Mouse (Mus musculus): ENCODE results near the gene Zfp1. TPM values are rescaled to one million over a fixed set of nuclear protein-coding genes. Genes with fewer than 3 reads are reported as not detected.
A peak's percentile ranks its signal among the peaks of the same experiment; 100 is the strongest.

The Zfp1 gene
- polyA plus RNA-seq, 1 experiment from 2014 or later = 23.9 TPM

DNA sequence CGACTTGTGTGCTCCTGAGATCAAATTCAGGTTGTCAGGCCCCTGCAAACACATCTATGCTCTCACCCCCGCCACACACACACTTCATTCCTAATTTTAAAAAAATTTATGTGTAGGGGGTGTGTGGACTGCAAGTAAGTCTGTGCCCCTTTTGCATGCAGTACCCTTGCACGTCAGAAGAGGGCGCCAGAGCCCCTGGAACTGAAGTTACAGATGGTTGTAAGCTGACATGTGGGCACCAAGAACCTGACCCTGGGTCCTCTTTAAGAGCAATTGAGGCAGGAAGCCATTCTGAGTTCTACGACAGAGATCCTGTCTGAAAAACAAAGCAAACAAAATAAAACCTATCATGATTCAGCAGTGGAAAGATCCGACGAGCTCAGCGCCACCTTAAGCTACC lies 33.0 kb downstream of the Zfp1 start:
- no peaks in the 10 kb centered on the region for H3K27me3 ChIP-seq
- no peak for DNase-seq (ENCODE audit: low read depth, low spot score)
- in situ Hi-C loops (cut with MboI; ENCODE audit: low pct_unique_long_range_greater_than_20kb) = loop anchor here (5.0 kb wide), 3 partner anchors 61 to 246 kb away; no protein-coding TSS in a partner anchor
- ChIA-PET CTCF (interaction anchor here (0.7 to 0.9 kb wide), 2 partner anchors 13 to 58 kb away, joined by 3 to 6 read pairs; no protein-coding TSS in a partner anchor), POLR2A (no interaction called here)
- peak; percentile 74 for TF ChIP-seq CTCF (IDR thresholded peaks at IDR 0.05)
- ATAC-seq = no peak

GRCm38 (mm10) chr8:111678111-111678510 lies 34.9 kb downstream of the Zfp1 start:
- ATAC-seq (peak; percentile 71), DNase-seq (ENCODE audit: low read depth, low spot score) (no peak)
- ChIA-PET CTCF (no interaction called here), POLR2A (no interaction called here)
- in situ Hi-C loops (cut with MboI; ENCODE audit: low pct_unique_long_range_greater_than_20kb) = loop anchor here (5.0 kb wide), 3 partner anchors 59 to 244 kb away; no protein-coding TSS in a partner anchor
- H3K27me3 ChIP-seq = no peaks in the 10 kb centered on the region
- peak; percentile 92 for TF ChIP-seq CTCF (IDR thresholded peaks at IDR 0.05)

DNA sequence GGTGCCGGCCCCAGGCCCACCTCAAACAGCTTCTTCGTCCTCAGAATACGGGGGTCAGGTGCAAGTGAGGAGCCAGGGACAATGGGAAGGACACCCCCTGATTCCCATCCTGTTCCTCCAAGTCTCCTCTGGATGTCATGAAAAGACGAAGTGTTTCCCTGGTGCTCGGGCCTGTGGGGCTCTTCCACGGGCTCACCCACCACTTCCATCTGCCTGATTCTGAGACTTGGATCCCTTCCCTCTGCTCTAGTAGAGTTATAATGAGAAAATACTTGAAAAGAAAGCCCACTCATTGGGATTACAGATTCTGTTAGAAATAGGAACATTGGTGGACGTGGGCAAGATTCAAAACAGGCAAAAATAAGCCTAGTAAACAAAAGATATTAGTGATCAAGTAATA lies 35.6 kb downstream of the Zfp1 start:
- CTCF ChIA-PET = no interaction called here
- in situ Hi-C loops (cut with MboI; ENCODE audit: low pct_unique_long_range_greater_than_20kb) = loop anchor here (5.0 kb wide), 3 partner anchors 58 to 243 kb away; no protein-coding TSS in a partner anchor
- POLR2A ChIA-PET = no interaction called here
- TF ChIP-seq CTCF (IDR thresholded peaks at IDR 0.05) = no peak
- no peaks in the 10 kb centered on the region for H3K27me3 ChIP-seq
- ATAC-seq (no peak), DNase-seq (ENCODE audit: low read depth, low spot score) (no peak)

- no peak for DNase-seq (ENCODE audit: low read depth, low spot score)
- no peak for TF ChIP-seq CTCF (IDR thresholded peaks at IDR 0.05)
- no peaks in the 10 kb centered on the region for H3K27me3 ChIP-seq
- POLR2A ChIA-PET = no interaction called here
- ATAC-seq = no peak
- CTCF ChIA-PET = interaction anchor here (1.8 to 2.8 kb wide), 2 partner anchors 12 to 145 kb away, joined by 5 to 10 read pairs; partner anchors contain the start of gene Ctrb1
- in situ Hi-C loops (cut with MboI; ENCODE audit: low pct_unique_long_range_greater_than_20kb) = no loop called here
Observed at GRCm38 (mm10) chr8:111680423-111681028, 37.3 kb downstream of the Zfp1 start.

DNA sequence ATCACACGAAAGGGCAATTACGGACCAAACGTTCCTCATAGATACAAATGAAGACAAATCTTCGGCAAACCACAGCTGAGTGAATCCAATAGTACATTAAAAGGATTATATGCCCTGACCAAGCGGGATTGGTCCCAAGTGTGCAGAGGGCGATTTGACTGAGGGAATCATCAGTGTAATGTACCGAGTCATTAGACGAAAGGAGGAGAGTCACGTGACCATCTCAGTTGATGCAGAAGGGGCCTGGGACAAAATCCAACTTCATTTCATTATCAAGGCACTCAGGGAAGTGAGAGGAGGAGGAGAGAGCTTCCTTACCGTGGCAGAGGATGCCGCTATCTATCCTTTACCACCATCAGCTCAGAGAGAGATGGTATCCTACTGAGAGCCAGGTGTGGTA lies 38.0 kb downstream of the Zfp1 start:
- POLR2A ChIA-PET = no interaction called here
- TF ChIP-seq CTCF (IDR thresholded peaks at IDR 0.05) = no peak
- no peak for ATAC-seq
- no peak for DNase-seq (ENCODE audit: low read depth, low spot score)
- CTCF ChIA-PET = interaction anchor here (1.8 to 2.8 kb wide), 2 partner anchors 11 to 144 kb away, joined by 5 to 10 read pairs; partner anchors contain the start of gene Ctrb1
- H3K27me3 ChIP-seq = no peaks in the 10 kb centered on the region
- in situ Hi-C loops (cut with MboI; ENCODE audit: low pct_unique_long_range_greater_than_20kb) = no loop called here

- POLR2A ChIA-PET = interaction anchor here (0.6 kb wide), 1 partner anchor 63 kb away, joined by 4 read pairs; no protein-coding TSS in a partner anchor
- no peak for DNase-seq (ENCODE audit: low read depth, low spot score)
- no peaks in the 10 kb centered on the region for H3K27me3 ChIP-seq
- ATAC-seq = no peak
- TF ChIP-seq CTCF (IDR thresholded peaks at IDR 0.05) = no peak
- in situ Hi-C loops (cut with MboI; ENCODE audit: low pct_unique_long_range_greater_than_20kb) = no loop called here
- CTCF ChIA-PET = interaction anchor here (1.5 to 2.8 kb wide), 2 partner anchors 10 to 29 kb away, joined by 4 to 10 read pairs; partner anchors contain the start of gene Ctrb1
Observed at GRCm38 (mm10) chr8:111682521-111682920, 39.3 kb downstream of the Zfp1 start.

DNA sequence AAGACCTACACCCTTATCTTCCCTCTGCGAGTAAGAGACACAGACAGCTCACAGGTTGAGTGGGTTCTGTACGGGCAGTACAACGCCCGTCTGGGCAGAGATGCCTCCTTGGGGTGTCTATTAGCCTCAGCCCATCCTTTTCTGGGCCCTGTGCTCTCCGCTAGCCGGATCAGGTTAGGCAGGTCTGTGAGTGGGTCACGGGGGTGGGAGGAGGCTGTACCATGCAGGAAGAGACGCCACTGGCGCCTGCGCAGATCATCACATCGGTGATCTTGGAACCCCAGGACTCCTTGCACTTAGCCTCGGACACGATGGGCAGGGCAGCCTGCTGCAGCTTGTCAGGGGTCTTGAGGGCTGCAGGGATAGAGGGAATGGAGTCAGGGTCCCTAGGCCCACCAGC lies 43.7 kb downstream of the Zfp1 start:
- ChIA-PET POLR2A (no interaction called here), CTCF (interaction anchor here (1.7 kb wide), 1 partner anchor 9 kb away, joined by 4 read pairs; no protein-coding TSS in a partner anchor)
- in situ Hi-C loops (cut with MboI; ENCODE audit: low pct_unique_long_range_greater_than_20kb) = no loop called here
- ATAC-seq = no peak
- H3K27me3 ChIP-seq = no peaks in the 10 kb centered on the region
- no peak for DNase-seq (ENCODE audit: low read depth, low spot score)
- no peak for TF ChIP-seq CTCF (IDR thresholded peaks at IDR 0.05)

DNA sequence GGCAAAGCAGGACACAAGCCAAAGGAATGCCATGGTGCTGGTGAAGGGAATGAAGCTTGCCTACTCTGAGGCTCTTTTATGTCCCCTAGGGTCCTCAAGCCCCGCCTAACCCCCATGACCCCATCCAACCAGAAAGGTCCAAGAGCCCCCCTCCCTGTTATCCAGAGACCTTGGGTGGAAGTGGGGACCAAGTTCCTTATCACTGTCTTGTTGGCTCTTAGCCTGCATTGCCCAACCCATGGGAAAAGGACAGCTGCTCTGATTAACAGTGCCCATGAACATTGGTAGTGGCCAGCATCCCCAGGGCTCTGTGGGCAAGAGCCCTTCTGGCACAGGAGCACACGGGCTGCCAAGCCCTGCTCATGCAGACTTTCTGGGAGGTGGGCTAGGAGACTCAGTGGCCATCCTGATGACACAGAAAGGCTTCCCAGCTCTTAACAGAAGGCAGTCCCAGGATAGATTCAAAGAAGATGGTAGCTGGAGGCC lies 47.8 kb downstream of the Zfp1 start, which contains the start of gene Ctrb1:
TSS of gene Ctrb1 (minus strand) at position 51 of the 486 bp plus-strand sequence.
- TF ChIP-seq CTCF (IDR thresholded peaks at IDR 0.05) = no peak
- CTCF ChIA-PET = interaction anchor here (2.7 to 3.3 kb wide), 2 partner anchors 9 to 10 kb away, joined by 8 to 10 read pairs; no protein-coding TSS in a partner anchor
- no peaks in the 10 kb centered on the region for H3K27me3 ChIP-seq
- DNase-seq (ENCODE audit: low read depth, low spot score) (no peak), ATAC-seq (no peak)
- POLR2A ChIA-PET = no interaction called here
- in situ Hi-C loops (cut with MboI; ENCODE audit: low pct_unique_long_range_greater_than_20kb) = no loop called here

DNA sequence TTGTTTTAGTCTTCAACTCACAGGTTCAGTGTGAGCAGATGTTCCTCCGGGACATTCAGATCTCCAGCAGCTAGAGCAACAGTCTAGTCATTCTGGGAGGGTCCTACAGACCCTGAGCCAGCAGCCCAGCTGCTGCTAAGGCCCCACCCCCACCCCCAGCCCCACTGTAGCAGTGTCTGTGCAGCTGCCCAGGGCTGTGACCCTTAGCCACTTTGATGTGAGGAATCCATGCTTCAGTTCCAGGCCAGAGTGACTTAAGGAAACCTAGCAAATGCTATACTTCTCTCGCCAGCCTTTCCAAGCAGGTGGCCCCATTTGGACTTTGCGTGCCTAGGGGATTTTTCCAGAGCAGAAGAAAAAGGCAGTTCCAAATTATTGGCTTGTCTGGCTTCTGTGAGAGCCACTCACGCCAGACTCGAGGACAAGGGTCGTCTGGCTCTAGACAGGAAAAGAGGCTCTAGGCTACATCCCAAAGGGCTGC lies 50.1 kb downstream of the Zfp1 start:
- ATAC-seq (no peak), DNase-seq (ENCODE audit: low read depth, low spot score) (no peak)
- POLR2A ChIA-PET = no interaction called here

GRCm38 (mm10) chr8:111695441-111695840 lies 52.2 kb downstream of the Zfp1 start:
- TF ChIP-seq CTCF (IDR thresholded peaks at IDR 0.05) = no peak
- ATAC-seq = peak; percentile 38
- CTCF ChIA-PET = interaction anchor here (1.5 kb wide), 1 partner anchor 8 kb away, joined by 4 read pairs; no protein-coding TSS in a partner anchor
- POLR2A ChIA-PET = interaction anchor here (1.2 kb wide), 1 partner anchor 39 kb away, joined by 3 read pairs; no protein-coding TSS in a partner anchor
- DNase-seq (ENCODE audit: low read depth, low spot score) = no peak
- in situ Hi-C loops (cut with MboI; ENCODE audit: low pct_unique_long_range_greater_than_20kb) = no loop called here
- H3K27me3 ChIP-seq = no peaks in the 10 kb centered on the region

More for the DNA sequence above, 50.1 kb downstream of the Zfp1 start:
- CTCF ChIA-PET = interaction anchor here (0.8 to 3.3 kb wide), 6 partner anchors 8 to 42 kb away, joined by 3 to 10 read pairs (median 6); no protein-coding TSS in a partner anchor
- in situ Hi-C loops (cut with MboI; ENCODE audit: low pct_unique_long_range_greater_than_20kb) = no loop called here
- no peak for TF ChIP-seq CTCF (IDR thresholded peaks at IDR 0.05)
- H3K27me3 ChIP-seq = no peaks in the 10 kb centered on the region

DNA sequence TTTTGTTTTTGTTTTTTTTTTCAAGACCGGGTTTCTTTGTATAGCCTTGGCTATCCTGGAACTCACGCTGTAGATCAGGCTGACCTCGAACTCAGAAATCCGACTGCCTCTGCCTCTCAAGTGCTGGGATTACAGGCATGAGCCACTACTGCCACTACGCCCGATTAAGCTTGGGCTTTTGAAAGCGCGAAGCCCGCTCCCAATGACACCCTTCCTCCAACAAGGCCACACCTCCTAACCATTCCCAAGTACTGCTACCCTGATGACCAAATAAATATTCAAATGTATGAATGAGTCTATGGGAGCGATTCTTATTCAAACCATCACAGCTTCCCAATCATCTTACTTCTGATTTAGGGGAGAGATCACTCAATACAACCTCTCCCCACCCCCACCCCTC lies 54.5 kb downstream of the Zfp1 start:
- TF ChIP-seq CTCF (IDR thresholded peaks at IDR 0.05) = no peak
- no peaks in the 10 kb centered on the region for H3K27me3 ChIP-seq
- ChIA-PET POLR2A (interaction anchor here (0.7 to 0.8 kb wide), 3 partner anchors 9 to 185 kb away, joined by 4 to 7 read pairs (median 4); no protein-coding TSS in a partner anchor), CTCF (interaction anchor here (1.1 to 1.2 kb wide), 3 partner anchors 9 to 108 kb away, joined by 3 read pairs; no protein-coding TSS in a partner anchor)
- in situ Hi-C loops (cut with MboI; ENCODE audit: low pct_unique_long_range_greater_than_20kb) = no loop called here
- no peak for DNase-seq (ENCODE audit: low read depth, low spot score)
- ATAC-seq = no peak
